ENCODE assay signal across 8 mouse cellular contexts in the genomic region with DNA sequence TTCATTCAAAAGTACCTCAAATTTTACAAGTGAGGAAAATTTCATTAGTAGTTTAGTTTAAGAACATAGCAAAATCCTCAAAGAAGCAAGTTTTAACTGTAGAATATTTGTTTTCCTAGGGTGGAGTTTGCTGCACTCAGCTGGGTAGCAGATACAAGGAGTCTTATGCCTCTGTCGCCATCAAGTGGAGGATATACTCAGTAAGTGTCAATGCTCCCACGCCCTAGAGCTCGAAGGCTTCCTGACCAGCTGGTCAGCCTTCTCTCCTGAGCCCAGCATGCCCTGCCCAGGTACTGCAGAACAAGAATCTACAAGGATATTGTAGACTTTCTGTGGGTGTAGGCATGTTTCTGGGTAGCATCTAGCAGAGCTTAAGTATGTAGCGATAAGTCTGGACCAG.
DNase-seq lines count a peak whose midpoint lies in the region; ATAC-seq and TF ChIP-seq lines count a peak whose summit lies in the region.
"Had no signal": no experiment of that assay in that cellular context is flagged by ENCODE, and none has a peak within 500 bp of the region (broad histone marks: within the 10 kb centered on the region; RNA-seq: fewer than 3 reads in every experiment).

No protein-coding gene starts in this region.

- no peak for TF ChIP-seq POLR2A in thymus, adult 2 months (IDR thresholded peaks at IDR 0.05; ENCODE audit: control insufficient read depth, extremely low read depth, insufficient read depth, low read length, poor library complexity)

- no peak for TF ChIP-seq CTCF in thymus, adult 2 months (IDR thresholded peaks at IDR 0.05; ENCODE audit: borderline replicate concordance, control insufficient read depth, extremely low read depth, insufficient read depth, low read length, poor library complexity)

- no peak overlapping the region for H3K27ac ChIP-seq in intestine, embryonic 14.5 days (ENCODE audit: low read depth)
- H3K27ac ChIP-seq in intestine, embryonic 15.5 days = no peak overlapping the region
- H3K27ac ChIP-seq in thymus, adult 2 months (ENCODE audit: control insufficient read depth, insufficient read depth, low read length) = no peak overlapping the region
- H3K27ac ChIP-seq: hindbrain, embryonic 15.5 days had no signal

- H3K4me2 ChIP-seq in intestine, embryonic 14.5 days (ENCODE audit: low read length) = no peak overlapping the region
- H3K4me2 ChIP-seq in intestine, embryonic 15.5 days (replicated peaks) = no peak overlapping the region
- H3K4me2 ChIP-seq: hindbrain, embryonic 15.5 days had no signal

- no peaks in the 10 kb centered on the region for H3K9me3 ChIP-seq in intestine, embryonic 14.5 days (ENCODE audit: control insufficient read depth, low read length)
- no peaks in the 10 kb centered on the region for H3K9me3 ChIP-seq in intestine, embryonic 15.5 days
- H3K9me3 ChIP-seq: hindbrain, embryonic 15.5 days had no signal

- no peak overlapping the region for H3K4me3 ChIP-seq in intestine, embryonic 14.5 days (ENCODE audit: low read depth, low read length)
- no peak overlapping the region for H3K4me3 ChIP-seq in intestine, embryonic 15.5 days (replicated peaks)
- H3K4me3 ChIP-seq in thymus, adult 2 months (ENCODE audit: control insufficient read depth, insufficient read depth, low read length) = no peak overlapping the region
- H3K4me3 ChIP-seq: hindbrain, embryonic 15.5 days had no signal

- no peak overlapping the region for H3K9ac ChIP-seq in intestine, embryonic 14.5 days (ENCODE audit: low read length)
- no peak overlapping the region for H3K9ac ChIP-seq in intestine, embryonic 15.5 days
- H3K9ac ChIP-seq: hindbrain, embryonic 15.5 days had no signal

- 0 out of 2 replicates have a peak, but pooled peaks have one; percentile 47 for ATAC-seq in intestine, embryonic 14.5 days (replicated peaks; ENCODE audit: low FRiP score, low TSS enrichment, low read depth)
- no peak for ATAC-seq in intestine, embryonic 15.5 days

- 37% methylated on average over 4 of the region's 4 CpGs for WGBS in intestine, embryonic 14.5 days
- 45% methylated on average over 4 of the region's 4 CpGs for WGBS in intestine, embryonic 15.5 days
- 43% methylated on average over 4 of the region's 4 CpGs for WGBS in thymus, adult 2 months

- H3K27me3 ChIP-seq in intestine, embryonic 14.5 days (replicated peaks; ENCODE audit: control insufficient read depth, insufficient read depth, low read length) = no peaks in the 10 kb centered on the region
- H3K27me3 ChIP-seq in intestine, embryonic 15.5 days (replicated peaks) = no peaks in the 10 kb centered on the region
- no peaks in the 10 kb centered on the region for H3K27me3 ChIP-seq in thymus, adult 2 months (ENCODE audit: control insufficient read depth, insufficient read depth, low read length)
- H3K27me3 ChIP-seq: hindbrain, embryonic 15.5 days had no signal

- DNase-seq in intestine, embryonic 14.5 days (ENCODE audit: low spot score) = no peak
- DNase-seq in 3T3-L1 (ENCODE audit: low read depth, low spot score) (peak; percentile 75), 416B (ENCODE audit: low read depth) (peak; percentile 11)
- DNase-seq in heart, postnatal 10 days = peak; percentile 28 to 38
- DNase-seq in thymus, adult 2 months = no peak
- DNase-seq in right cerebral cortex, postnatal 14 days = no peak

- no peaks in the 10 kb centered on the region for H3K4me1 ChIP-seq in intestine, embryonic 14.5 days (replicated peaks; ENCODE audit: control insufficient read depth, insufficient read depth, low read length)
- H3K4me1 ChIP-seq in intestine, embryonic 15.5 days (replicated peaks) = no peaks in the 10 kb centered on the region
- no peaks in the 10 kb centered on the region for H3K4me1 ChIP-seq in thymus, adult 2 months (replicated peaks; ENCODE audit: control insufficient read depth, insufficient read depth, low read length)
- H3K4me1 ChIP-seq: hindbrain, embryonic 15.5 days had no signal

- H3K36me3 ChIP-seq in intestine, embryonic 14.5 days (ENCODE audit: control insufficient read depth, insufficient read depth, low read length) = no peaks in the 10 kb centered on the region
- no peaks in the 10 kb centered on the region for H3K36me3 ChIP-seq in intestine, embryonic 15.5 days
- H3K36me3 ChIP-seq in thymus, adult 2 months (ENCODE audit: control insufficient read depth, insufficient read depth, low read length) = no peaks in the 10 kb centered on the region
- H3K36me3 ChIP-seq: hindbrain, embryonic 15.5 days had no signal

- intact Hi-C loops in heart, postnatal 10 days (cut with DNase I) = loop anchor here (10.0 kb wide), 2 partner anchors 107 to 923 kb away; partner anchors contain the start of gene Igfbp3

Comparison
In these comparisons a context has a peak if more than half of its experiments do, and no peak if none do; other contexts are left out.
1. DNase-seq: peak in 3T3-L1 (single experiment), 416B (single experiment) and heart, postnatal 10 days (2 of 2); none in intestine, embryonic 14.5 days (single experiment), thymus, adult 2 months (single experiment) and right cerebral cortex, postnatal 14 days (single experiment).